Mouse (Mus musculus) right cerebral cortex, postnatal 10 days (tissue): ENCODE data around the gene Syt2.

ENCODE experiments used
- DNase-seq, 2 experiments: peaks; one replicate each; pipeline ENCODE4 v3.0.0; 2021; ENCODE audit warnings: low spot score in 2 of 2

The Syt2 gene

GRCm38 (mm10) chr1:134772821-134773220, 126.3 kb downstream of the Syt2 start:
- DNase-seq = no peak

- no peak for DNase-seq
Observed at GRCm38 (mm10) chr1:134773256-134773655, 126.8 kb downstream of the Syt2 start.

- no peak for DNase-seq
Observed at GRCm38 (mm10) chr1:134774247-134774646, 127.8 kb downstream of the Syt2 start.

GRCm38 (mm10) chr1:134774728-134775287, 128.3 kb downstream of the Syt2 start:
- no peak for DNase-seq

GRCm38 (mm10) chr1:134775631-134776030, 129.2 kb downstream of the Syt2 start:
- no peak for DNase-seq

GRCm38 (mm10) chr1:134777201-134777885, 130.9 kb downstream of the Syt2 start:
- DNase-seq = no peak

- no peak for DNase-seq
Observed at GRCm38 (mm10) chr1:134777936-134778548, 131.6 kb downstream of the Syt2 start.

GRCm38 (mm10) chr1:134782797-134783196, 136.3 kb downstream of the Syt2 start:
- no peak for DNase-seq

GRCm38 (mm10) chr1:134783958-134784357, 137.5 kb downstream of the Syt2 start:
- no peak for DNase-seq

- no peak for DNase-seq
Observed at GRCm38 (mm10) chr1:134784481-134784880, 138.0 kb downstream of the Syt2 start.

- no peak for DNase-seq
Observed at GRCm38 (mm10) chr1:134784911-134785310, 138.4 kb downstream of the Syt2 start.

- DNase-seq = no peak
Observed at GRCm38 (mm10) chr1:134788096-134788495, 141.6 kb downstream of the Syt2 start.

- DNase-seq = no peak
Observed at GRCm38 (mm10) chr1:134790716-134791439, 144.4 kb downstream of the Syt2 start.

GRCm38 (mm10) chr1:134791456-134791855, 145.0 kb downstream of the Syt2 start:
- no peak for DNase-seq

- no peak for DNase-seq
Observed at GRCm38 (mm10) chr1:134796076-134796475, 149.6 kb downstream of the Syt2 start.

- no peak for DNase-seq
Observed at GRCm38 (mm10) chr1:134796536-134796935, 150.1 kb downstream of the Syt2 start.

- DNase-seq = no peak
Observed at GRCm38 (mm10) chr1:134801758-134802157, 155.3 kb downstream of the Syt2 start.

- peak in 1 of 2 experiments; percentile 43 for DNase-seq
Observed at GRCm38 (mm10) chr1:134803286-134804117, 157.0 kb downstream of the Syt2 start.

GRCm38 (mm10) chr1:134804373-134804772, 157.9 kb downstream of the Syt2 start:
- DNase-seq = no peak

GRCm38 (mm10) chr1:134805471-134805870, 159.0 kb downstream of the Syt2 start:
- peak in 1 of 2 experiments; percentile 42 for DNase-seq
